Mouse (Mus musculus): ENCODE measurements around the gene Pcmt1.

Pcmt1 gene

GRCm38 (mm10) chr10:7680731-7681301, at the start of gene Pcmt1, which contains the start of gene Lats1:
Gene Pcmt1 (minus strand): TSS chr10:7681136.
Gene Lats1 (plus strand): TSS chr10:7681214.
- DNase-seq, result peak; percentile 90

- DNase-seq, result no peak
These were observed 46.1 kb upstream of the Pcmt1 start for GRCm38 (mm10) chr10:7727011-7727410.

- DNase-seq, result no peak
These were observed 45.5 kb upstream of the Pcmt1 start for GRCm38 (mm10) chr10:7726501-7726812.

- peak; percentile 92 for DNase-seq
These were observed 45.0 kb upstream of the Pcmt1 start, which contains the start of gene Katna1 for GRCm38 (mm10) chr10:7725751-7726500. Gene Katna1 (plus strand): TSS chr10:7726000.

DNA sequence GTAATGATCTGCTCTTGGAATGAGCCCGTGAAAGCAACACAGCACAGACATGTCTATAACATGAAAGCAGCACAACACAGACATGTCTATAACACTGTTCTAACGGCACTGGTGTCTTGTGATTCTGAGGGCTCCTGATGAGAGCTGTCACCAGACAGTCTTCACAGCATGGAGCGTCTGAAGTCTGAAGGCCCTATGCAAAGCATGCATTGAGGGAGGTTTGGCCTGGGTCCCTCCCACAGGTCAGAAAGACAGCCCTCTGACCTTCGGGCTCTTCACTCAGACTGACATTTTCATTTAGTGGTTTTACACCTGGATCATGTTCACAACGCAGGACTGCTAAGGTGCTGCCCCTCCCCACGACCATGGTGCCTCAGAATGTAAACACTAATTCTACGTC, 34.1 kb upstream of the Pcmt1 start:
- DNase-seq, result no peak

DNA sequence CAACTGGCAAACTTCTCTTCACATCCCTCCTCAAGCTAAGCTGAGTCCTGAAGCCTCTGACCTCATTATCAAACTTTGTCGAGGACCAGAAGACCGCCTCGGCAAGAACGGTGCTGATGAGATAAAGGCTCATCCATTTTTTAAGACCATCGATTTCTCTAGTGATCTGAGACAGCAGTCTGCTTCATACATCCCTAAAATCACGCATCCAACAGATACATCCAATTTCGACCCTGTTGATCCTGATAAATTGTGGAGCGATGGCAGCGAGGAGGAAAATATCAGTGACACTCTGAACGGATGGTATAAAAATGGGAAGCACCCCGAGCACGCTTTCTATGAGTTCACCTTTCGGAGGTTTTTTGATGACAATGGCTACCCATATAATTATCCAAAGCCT, 31.6 kb upstream of the Pcmt1 start:
- DNase-seq, result no peak

DNA sequence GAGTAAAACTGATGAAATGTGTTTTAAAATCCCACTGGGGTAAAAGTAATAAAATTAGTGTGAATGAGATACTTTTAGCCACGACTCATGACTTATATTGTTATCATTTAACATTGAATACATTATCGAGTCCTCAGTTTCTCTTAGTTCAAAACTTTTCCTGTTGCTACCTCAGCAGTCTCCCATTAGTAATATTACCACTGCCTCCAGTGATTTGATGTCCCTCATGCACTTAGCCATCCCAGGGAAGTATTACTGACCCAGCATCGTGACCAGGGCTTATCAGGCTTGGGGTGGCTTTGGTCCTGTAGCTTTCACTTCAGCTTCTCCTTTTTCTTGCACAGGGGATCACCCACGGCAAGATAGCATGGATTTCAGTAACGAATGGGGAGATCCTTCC, 29.2 kb upstream of the Pcmt1 start:
- no peak for DNase-seq

GRCm38 (mm10) chr10:7702586-7702985, 21.6 kb upstream of the Pcmt1 start:
- no peak for DNase-seq

- DNase-seq, result no peak
These were observed 19.2 kb upstream of the Pcmt1 start for GRCm38 (mm10) chr10:7700120-7700519.

GRCm38 (mm10) chr10:7695286-7695685, 14.3 kb upstream of the Pcmt1 start:
- DNase-seq, result no peak

GRCm38 (mm10) chr10:7686902-7687301, 6.0 kb upstream of the Pcmt1 start:
- no peak for DNase-seq

DNA sequence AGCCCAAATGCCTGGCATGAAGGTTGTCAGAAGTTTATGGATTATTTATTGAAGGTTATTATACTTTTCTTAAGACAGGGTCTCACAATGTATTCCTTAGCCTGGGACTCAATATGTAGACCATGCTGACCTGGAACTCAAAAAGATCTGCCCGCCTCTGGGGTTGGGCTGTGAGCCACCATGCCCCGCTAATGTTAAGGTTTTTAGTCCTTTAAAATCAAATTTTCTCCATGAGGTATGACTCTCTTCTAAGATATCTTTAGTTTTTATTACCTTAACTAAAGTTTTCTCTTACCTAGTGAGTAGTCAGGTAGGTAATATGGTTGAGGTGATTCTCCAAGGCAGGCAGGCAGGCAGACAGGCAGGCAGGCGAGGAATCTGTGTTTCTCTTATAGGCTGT, 1.3 kb upstream of the Pcmt1 start:
- DNase-seq, result no peak

DNA sequence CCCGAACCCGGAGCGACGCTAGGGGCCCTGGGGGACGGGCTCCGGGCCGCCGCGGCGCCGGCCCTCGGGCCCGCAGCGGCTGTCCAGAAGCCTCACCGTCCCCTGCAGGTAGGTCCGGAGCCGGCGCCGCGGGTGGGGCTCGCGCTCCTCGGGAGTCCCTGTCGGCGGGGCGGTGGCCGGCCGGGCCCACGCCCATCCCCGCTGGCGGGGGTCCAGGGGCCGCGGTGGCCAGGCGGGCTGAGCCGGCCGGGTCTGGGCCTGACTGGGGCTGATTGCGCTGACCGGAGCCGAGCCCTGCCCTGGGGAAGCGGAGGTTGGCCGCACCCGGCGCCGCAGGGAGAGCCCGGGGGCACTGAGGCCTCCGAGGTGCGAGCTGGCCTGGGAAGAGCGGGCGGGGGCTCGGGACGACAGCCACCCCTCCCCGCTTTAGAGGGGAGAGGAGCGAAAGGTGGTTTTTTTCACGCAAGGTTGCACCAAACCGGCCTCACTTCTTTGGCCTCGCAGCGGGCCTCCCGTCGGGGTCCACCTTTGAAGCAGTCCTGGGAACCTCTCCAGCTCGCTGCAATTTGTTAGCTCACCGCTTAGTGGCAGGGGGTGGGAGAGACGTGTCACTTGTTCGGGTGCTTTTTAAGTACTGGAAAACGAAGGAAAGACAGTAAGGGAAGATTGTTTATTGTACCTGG, 548 bp upstream of the Pcmt1 start:
- peak; percentile 56 for DNase-seq

GRCm38 (mm10) chr10:7673673-7674072, 7.3 kb downstream of the Pcmt1 start:
- DNase-seq, result no peak

DNA sequence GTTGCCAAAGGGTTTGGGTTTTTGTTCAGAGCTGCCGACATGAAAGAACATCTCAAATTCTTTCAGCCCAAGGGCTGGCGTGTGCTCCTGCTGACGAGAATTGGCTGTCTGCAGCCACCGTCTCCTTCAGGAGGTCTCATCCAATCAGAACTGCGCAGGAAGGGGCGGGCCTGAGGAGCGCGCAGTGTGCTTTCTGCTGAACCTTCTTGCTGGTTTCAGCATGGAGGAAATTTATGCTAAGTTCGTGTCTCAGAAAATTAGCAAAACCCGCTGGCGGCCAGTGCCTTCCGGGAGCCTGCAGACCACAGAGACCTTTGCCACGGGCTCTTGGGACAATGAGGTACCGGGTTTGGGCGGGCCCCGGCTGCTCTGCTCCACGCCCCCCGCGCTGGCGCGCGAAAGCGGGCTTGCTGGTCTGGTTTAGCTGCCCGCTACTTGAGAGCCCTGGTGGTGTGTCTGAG, 13.6 kb downstream of the Pcmt1 start, which contains the start of gene Nup43:
TSS of gene Nup43 (plus strand) at position 162 of the 461 bp plus-strand sequence.
- peak; percentile 90 for DNase-seq

DNA sequence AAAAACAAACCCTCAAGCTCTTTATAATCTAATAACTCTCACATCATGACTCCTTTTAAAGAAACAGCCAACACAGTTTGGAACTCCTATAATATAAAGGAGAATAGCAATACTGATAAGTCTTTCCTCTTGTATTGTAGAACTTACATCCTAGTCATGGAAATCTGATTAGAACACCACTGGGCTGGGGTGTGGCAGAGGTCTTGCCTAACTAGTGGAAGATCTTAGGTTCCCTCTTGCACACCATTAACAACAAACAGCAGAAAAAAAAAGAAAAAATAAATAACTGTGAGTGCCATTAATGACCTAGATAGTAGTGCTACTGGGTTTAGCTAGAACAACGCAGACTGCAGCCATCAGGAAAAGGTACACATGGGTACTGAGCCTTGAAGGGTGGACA, 16.0 kb downstream of the Pcmt1 start:
- no peak for DNase-seq

DNA sequence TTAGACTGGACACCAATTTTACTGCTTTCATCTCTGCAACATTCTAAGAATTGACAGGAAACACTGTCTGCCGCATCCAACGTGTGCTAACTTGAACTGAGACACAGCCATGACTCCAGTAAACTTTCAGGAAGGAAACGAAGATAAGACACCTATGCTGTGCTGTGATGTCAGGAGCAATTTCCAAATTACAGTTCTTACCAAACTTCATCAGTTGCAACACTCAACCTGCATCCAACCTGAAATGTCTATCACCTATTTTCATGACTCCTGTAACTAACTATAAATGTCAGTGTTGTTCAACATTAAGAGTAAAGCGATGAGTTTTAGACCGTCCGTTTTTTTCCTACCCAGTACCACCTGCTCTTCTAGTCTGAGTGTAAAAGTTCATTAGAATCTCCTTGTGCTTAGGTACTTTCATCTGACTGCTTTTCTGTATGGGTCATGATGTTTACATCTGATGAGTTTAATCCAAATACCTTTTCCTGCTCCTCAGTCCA, 16.9 kb downstream of the Pcmt1 start:
- DNase-seq, result no peak

GRCm38 (mm10) chr10:7663159-7664026, 17.5 kb downstream of the Pcmt1 start:
- DNase-seq, result peak; percentile 94

DNA sequence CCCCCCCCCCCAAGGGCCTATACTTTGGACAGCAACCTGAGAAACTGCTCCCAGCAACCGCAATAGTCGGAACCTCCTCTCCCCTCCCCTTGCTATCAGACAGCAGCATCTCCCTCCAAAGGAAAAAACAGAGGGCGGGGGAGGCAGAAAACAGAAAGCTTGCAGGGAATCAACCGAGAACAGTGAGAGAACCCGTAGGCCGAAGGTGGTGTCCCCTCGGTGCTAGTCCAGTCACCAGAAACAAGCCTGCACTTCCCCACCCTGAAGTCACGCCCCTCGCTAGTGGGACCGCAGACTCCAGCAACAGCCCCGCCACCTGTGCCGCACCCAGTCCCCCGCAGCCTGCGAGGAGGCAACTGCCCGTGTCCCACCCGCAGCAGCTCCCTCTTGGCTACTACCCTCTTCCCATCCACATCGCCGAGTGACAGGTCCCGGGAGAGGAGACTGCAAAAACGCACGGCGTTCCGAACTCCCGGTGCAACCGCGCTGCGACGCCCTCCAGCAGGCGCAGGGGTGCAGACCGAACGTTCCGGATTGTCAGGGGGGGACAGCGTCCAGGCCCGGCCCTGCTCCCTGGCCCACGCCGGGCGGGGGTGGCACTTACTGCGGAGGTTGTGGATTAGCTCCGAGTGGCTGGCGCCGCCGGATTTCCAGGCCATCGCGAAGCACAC, 18.3 kb downstream of the Pcmt1 start:
- no peak for DNase-seq

GRCm38 (mm10) chr10:7651057-7651456, 29.9 kb downstream of the Pcmt1 start:
- no peak for DNase-seq

DNA sequence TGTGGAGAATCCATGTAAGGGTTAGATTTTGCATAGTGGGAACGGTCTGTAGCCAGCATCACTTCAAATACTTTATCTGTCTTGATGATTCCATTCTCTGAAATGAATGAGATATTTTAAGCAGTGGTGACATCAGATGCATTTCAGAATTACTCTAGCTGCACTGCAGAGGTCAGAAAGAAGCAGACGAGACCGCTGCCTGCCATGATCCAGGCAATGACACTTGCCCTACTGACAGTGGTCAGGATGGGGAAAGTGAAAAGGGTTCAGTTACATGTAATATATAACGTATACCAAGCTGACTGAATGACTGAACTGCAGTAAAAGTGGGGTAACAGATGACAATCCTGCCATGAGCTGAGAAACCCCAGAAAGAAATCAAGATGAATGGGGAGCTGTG, 31.9 kb downstream of the Pcmt1 start:
- no peak for DNase-seq

GRCm38 (mm10) chr10:7645911-7646310, 35.0 kb downstream of the Pcmt1 start:
- no peak for DNase-seq

Data from right cerebral cortex, postnatal 25 days (tissue).